Mouse (Mus musculus) cerebellum, adult 11 months (tissue): ENCODE measurements around the gene Il6st.

Experiments
- DNase-seq: peaks from one replicate; pipeline ENCODE4 v3.0.0; 2022

Gene Il6st

GRCm38 (mm10) chr13:112533556-112533955 is 69.7 kb downstream of the Il6st start:
- no peak for DNase-seq

GRCm38 (mm10) chr13:112536611-112537010 is 72.7 kb downstream of the Il6st start:
- no peak for DNase-seq

GRCm38 (mm10) chr13:112537065-112537464 is 73.2 kb downstream of the Il6st start:
- no peak for DNase-seq

- DNase-seq = no peak
Observed at GRCm38 (mm10) chr13:112540616-112541015, 76.7 kb downstream of the Il6st start.

GRCm38 (mm10) chr13:112541223-112541975 is 77.5 kb downstream of the Il6st start:
- no peak for DNase-seq

GRCm38 (mm10) chr13:112551641-112552548 is 88.0 kb downstream of the Il6st start:
- no peak for DNase-seq

GRCm38 (mm10) chr13:112553304-112553703 is 89.4 kb downstream of the Il6st start:
- DNase-seq = no peak

GRCm38 (mm10) chr13:112556501-112556900 is 92.6 kb downstream of the Il6st start:
- no peak for DNase-seq
